Mouse (Mus musculus) c-Kit-positive CD71-positive TER-119-positive erythroid progenitor cells, embryonic 14.5 days (primary cell): ENCODE measurements around the gene Nmnat1.
A peak's percentile ranks its signal among the peaks of the same experiment; 100 is the strongest.
"Not testable (repeated sequence)": the region's sequence is repeated elsewhere in the genome, so short reads cannot be mapped to it uniquely, and the experiment has no call there.

Experiments used
- DNase-seq: peaks from one replicate; pipeline ENCODE4 v3.0.0-alpha.2; 2013; ENCODE audit warnings: low spot score

Gene Nmnat1

GRCm38 (mm10) chr4:149489415-149490240 lies 4.6 kb upstream of the Nmnat1 start:
- no peak for DNase-seq

- DNase-seq: no peak
These were observed 2.7 kb upstream of the Nmnat1 start for GRCm38 (mm10) chr4:149487729-149488128.

GRCm38 (mm10) chr4:149485825-149486206 lies 814 bp upstream of the Nmnat1 start:
- peak; percentile 44 for DNase-seq

- no peak for DNase-seq
These were observed 436 bp downstream of the Nmnat1 start for GRCm38 (mm10) chr4:149484566-149484965.

GRCm38 (mm10) chr4:149477078-149477477 lies 7.9 kb downstream of the Nmnat1 start, which contains the start of gene Tmem274:
Gene Tmem274 (plus strand): TSS chr4:149477378.
- no peak for DNase-seq

GRCm38 (mm10) chr4:149475096-149475495 lies 9.9 kb downstream of the Nmnat1 start:
- DNase-seq: no peak

- DNase-seq: no peak
These were observed 15.4 kb downstream of the Nmnat1 start for GRCm38 (mm10) chr4:149469557-149469956.

- DNase-seq: no peak
These were observed 21.5 kb downstream of the Nmnat1 start for GRCm38 (mm10) chr4:149463435-149463950.

GRCm38 (mm10) chr4:149462305-149462971 lies 22.6 kb downstream of the Nmnat1 start:
- DNase-seq: no peak

GRCm38 (mm10) chr4:149461579-149462304 lies 23.3 kb downstream of the Nmnat1 start:
- no peak for DNase-seq

GRCm38 (mm10) chr4:149460475-149460874 lies 24.5 kb downstream of the Nmnat1 start:
- DNase-seq: not testable (repeated sequence)

GRCm38 (mm10) chr4:149459425-149459824 lies 25.6 kb downstream of the Nmnat1 start:
- DNase-seq: no peak

- no peak for DNase-seq
These were observed 26.5 kb downstream of the Nmnat1 start for GRCm38 (mm10) chr4:149458526-149458925.

- no peak for DNase-seq
These were observed 27.1 kb downstream of the Nmnat1 start for GRCm38 (mm10) chr4:149457831-149458430.

GRCm38 (mm10) chr4:149457163-149457562 lies 27.8 kb downstream of the Nmnat1 start:
- not testable (repeated sequence) for DNase-seq

- no peak for DNase-seq
These were observed 30.1 kb downstream of the Nmnat1 start, which contains the start of gene Rbp7 for GRCm38 (mm10) chr4:149454879-149455278. Gene Rbp7 (minus strand): TSS chr4:149454978.

- no peak for DNase-seq
These were observed 30.7 kb downstream of the Nmnat1 start for GRCm38 (mm10) chr4:149454263-149454662.

GRCm38 (mm10) chr4:149453656-149454055 lies 31.3 kb downstream of the Nmnat1 start:
- peak; percentile 49 for DNase-seq

- no peak for DNase-seq
These were observed 34.4 kb downstream of the Nmnat1 start for GRCm38 (mm10) chr4:149450636-149451035.

- DNase-seq: no peak
These were observed 38.7 kb downstream of the Nmnat1 start for GRCm38 (mm10) chr4:149446309-149446708.

- peak; percentile 59 for DNase-seq
These were observed 39.1 kb downstream of the Nmnat1 start for GRCm38 (mm10) chr4:149445868-149446267.
